Mouse (Mus musculus) Muller cell, postnatal 12 days (primary cell): ENCODE results near the gene Ccdc150.

Source experiments
- DNase-seq: peaks from one replicate; pipeline ENCODE4 v3.0.0-alpha.2; 2015; ENCODE audit errors: inconsistent ontology term

Gene Ccdc150

DNA sequence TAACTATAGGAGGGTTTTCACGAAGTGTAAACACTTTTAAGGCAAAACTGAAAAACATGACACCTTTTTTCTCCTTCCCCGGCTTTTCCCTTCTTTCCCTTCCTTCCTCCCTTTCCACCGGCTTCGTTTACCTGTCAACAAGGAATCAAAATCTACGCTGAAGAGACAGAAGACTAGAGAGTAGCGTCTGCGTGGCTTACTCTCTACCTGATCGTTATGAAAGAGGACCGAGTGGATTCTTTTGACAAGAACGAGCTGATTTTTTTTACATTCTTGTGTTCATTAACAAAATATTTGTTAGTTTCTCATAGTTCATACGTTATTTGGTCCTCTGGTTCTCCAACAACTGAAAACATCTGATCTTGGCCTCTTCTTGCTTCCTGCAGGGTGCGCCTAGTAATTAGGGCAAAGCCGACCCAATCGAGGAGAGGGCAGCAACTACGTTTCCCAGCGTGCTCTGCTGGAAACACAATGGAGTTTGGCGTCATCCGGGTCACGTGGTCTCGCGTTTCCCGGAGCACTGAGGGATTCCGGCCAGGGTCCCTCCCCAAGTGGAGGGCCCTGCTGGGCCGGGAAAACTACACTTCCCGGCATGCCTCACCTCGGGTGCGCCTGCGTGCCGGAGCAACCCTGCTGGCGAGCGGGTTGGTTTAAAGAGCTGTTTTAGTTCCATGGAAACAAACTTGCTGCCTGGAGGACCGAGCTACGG is at the start of gene Ccdc150:
TSS of gene Ccdc150 (plus strand) at position 526 of the 709 bp plus-strand sequence.
- DNase-seq, result peak; percentile 96

DNA sequence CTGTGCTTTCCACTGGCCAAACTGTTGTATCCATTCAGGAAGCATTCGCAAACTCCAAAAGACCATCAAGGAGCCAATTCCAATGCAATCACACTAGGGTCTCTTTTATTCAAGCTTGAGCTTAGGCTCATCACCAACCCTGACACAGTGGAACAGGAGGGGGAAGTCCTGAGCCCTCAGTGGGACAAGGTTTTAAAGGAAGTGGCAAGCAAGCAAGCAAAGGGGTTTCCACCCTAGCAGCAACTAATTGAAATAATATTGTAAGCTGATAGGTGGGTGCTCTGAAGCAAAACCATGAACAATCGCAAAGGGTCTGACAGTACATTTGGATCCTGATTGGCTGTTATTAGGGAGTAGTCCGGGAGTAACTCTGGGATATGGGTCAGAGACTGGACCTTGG is 30.2 kb upstream of the Ccdc150 start:
- no peak for DNase-seq

DNA sequence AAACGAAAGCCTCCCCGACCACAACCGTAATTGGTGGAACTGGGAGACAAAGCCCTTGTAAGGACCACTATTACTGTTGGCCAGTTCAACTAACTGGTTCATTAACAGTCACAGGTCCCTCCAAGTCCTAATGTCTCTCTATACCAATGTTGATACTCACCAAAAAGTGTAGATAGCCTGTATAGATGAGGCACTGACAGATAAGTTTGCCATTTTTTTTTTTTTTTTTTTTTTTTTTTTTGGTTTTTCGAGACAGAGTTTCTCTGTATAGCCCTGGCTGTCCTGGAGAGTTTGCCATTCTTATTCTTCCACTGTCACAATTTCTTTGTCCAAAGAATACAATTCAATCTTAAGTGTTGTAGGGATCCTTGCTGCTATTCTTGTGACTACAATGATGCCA is 7.8 kb upstream of the Ccdc150 start:
- DNase-seq, result no peak

DNA sequence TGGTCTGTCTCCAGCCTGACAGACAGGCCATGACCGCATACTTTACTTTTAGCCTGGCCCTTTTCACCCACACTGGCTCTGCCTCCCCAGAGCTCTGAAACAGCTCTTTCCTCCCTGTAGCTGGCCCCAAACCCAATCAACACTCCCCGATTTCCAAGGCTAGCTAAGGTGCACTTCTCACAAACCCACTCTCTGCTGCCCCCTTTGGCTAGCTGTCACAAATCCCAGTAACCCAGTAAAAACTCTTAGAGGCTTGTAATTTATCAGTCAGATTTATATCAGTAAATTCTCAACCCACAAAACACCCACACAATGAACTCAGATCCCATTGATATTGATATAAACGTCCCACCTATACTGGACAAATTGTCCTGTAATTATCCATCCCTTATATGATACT is 25.1 kb downstream of the Ccdc150 start:
- DNase-seq, result no peak

DNA sequence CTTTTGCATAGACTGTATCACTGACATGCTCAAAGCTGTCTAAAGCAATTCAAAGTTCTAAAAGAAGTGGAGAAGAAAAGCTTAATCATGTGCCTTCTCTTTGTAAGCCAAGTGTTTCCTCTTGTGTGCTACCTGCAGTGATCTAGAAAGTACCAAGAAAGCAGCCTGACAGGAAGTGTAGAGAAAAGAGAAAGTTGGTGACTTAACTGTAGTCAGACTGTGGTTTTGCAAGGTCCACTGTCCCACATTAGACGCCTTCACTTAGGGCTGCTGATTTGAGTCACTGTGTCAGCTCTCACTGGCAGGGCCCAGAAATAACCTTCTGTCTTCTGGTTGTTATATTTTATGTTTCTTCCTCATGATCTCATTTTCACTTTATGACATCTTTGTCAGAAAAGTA is 29.1 kb downstream of the Ccdc150 start:
- DNase-seq, result no peak

DNA sequence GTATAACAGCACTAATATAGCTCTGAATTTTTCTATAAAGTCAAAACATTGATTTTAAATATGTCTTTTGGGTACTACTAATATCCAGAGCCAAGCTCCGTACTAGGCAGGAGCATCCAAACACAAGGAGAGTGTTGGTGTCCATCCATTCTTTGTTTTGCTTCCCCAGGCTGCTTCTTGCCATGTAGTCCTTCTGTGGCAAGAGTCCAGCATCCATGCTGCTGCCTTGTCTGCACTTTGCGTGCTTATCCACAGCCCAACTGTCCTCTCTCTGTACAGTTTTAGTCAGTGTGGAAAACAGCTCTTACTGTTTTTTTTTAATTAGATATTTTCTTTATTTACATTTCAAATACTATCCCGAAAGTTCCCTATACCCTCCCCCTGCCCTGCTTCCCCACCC is 30.2 kb downstream of the Ccdc150 start:
- DNase-seq, result no peak

DNA sequence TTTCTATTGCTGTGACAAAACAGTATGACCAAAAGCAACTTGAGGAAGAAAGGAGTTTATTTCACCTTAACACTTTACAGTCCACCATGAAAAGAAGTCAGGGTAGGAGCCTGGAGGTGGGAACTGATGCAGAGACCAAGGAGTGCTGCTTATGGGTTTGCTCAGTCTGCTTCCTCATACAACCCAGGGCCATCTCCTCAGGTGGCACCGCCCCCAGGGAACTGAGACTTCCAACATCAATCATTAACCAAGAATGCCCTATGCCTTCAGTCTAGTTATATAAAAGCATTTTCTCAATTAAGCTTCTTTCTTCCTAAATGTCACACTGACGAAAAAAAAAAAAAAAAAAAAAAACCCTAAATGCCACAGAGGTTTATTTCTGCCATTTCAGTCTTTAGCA is 55.9 kb downstream of the Ccdc150 start:
- DNase-seq, result no peak

DNA sequence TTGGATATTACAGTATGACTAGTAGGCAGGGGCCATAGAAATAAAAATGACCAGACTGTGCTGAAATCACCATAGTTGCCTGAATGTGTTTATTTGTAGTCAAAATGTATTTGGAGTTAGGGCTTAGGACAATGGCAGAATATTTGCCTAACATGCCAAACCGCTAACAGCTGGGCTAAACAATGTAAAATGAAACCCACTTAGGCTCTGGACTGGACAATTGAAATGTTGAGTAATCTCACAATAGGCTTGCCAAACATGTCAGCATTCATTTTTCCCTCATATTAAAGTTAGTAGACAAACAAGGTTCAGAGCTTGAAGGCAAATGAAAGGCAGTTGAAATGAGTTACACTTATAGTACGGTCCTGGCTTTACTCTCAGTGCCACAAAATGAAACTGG is 76.2 kb downstream of the Ccdc150 start:
- DNase-seq, result peak; percentile 17

DNA sequence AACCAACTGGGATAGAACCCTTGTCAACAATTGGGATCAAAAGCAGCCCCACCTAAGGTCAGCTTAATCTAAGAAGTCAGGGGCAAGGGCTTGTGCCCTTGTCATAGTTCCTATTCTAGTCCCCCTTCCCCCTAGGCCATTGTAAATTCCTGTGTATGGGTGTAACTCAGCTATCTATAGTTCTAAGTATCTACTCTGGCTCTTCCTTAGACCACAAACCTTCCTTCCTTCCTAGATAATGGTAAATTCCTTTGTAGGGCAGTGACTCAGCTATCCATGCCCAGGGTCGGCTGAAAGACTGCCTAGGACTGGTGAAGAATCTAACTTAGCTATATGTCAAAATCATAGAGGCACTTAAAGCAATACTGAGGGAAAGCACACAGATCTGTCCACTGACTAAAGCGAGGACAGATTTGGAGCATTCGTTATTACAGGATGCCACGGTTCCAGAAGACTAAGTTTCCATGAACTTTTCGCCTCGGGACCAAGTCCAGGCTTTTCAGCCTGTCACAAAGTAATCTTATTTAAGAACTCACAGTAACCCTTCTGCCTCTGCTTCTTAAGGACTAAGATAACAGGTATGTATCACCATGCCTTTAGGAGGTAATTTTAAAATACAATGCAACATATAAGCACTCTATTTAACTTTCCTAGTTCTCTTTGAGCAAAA is 77.5 kb downstream of the Ccdc150 start:
- no peak for DNase-seq

DNA sequence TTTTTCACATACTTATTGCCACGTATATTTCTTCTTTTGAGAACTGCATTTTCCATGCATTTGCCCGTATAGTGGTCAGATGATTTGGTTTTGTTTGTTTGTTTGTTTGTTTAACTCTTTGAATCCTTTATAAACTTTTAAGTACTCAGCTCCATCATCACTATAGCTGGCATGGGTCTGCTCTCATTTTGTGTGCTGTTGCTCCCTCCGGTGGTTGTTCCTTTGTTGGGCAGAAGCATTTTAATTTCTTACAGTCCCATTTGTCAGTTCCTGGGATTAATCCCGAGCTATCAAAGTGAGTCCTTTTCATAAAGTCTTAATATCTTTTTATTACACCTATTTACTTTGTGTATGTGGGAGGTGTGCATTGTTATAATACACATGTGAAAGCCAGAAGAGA is 82.5 kb downstream of the Ccdc150 start:
- DNase-seq, result peak; percentile 17

DNA sequence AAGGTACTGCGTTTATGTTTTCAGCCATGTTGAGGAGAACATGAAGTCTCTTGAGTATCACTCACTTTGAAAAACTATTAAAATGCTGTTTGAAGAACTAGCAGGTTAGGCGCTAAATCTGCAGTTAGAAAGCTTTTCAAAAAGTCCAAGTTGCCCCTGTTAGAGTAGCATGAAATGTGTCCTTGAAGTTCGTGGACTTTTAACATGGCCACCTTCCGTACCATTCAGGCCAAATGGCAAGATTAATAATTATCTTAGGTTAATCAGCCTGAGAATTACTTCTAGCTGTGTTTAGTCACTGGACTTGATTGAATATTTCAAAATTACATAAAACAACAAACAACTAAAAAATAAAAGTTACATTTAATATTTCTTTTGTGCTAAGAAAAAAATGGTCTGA is 104.3 kb downstream of the Ccdc150 start:
- DNase-seq, result no peak

DNA sequence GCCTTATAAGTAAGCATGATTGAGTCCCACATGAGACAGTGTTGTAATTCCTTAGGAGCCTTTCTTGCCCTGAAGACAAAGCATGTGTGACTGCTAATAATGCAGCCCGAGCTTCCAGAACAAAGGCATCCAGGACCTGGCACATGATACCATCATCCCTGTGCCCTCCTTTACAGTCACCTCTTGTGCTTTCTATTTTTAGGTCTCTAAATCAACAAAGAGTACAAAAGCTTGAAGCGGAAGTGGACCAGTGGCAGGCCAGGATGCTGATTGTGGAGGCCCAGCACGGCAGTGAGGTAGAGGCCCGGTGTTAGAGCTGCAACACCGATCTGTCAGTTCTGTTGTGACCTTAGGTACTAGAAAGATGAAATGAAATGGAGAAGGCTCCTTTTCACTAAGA is 105.0 kb downstream of the Ccdc150 start:
- no peak for DNase-seq

DNA sequence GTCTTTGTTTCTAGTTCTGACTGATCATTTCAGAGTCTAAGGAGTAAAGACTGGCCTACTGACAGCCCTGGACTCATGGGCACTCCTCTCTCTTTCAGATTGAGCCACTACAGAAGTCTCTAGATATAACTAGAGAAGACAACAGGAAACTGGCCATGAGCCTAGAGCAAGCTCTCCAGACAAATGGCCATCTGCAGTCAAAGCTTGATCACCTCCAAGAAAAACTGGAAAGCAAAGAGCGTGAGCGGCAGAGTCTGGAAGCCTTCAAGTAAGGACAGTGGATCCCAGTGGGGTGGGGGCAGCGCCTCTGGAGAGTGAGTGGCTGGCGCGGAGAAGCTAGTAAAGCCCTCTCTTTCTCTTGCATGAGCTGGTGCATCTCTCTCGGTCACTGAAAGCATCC is 106.1 kb downstream of the Ccdc150 start:
- DNase-seq, result no peak

DNA sequence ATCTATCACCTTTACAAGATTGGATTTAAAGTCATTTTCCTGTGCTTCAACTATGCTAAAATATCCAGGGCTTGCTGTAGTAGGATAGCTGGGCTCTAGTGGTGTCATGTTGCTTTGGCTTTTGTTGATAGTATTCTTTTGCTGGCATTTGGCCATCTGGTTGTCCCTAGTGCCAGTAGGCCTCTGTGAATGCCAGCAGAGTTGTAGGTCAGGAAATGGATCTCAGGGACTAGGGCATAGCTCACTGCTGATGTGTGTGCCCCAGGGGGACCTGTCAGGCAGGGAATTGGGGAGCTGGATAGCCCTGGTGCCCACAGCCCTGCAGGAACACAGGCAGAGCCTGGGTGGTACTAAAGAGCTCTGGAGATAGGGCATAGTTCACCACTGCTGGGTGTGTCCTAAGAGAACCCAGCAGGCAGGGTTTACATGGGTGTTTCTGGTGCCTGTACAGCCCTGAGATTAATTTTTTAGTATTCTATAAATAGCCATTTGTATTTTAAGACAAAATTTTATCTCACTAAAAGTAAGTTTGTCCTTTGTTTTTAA is 127.1 kb downstream of the Ccdc150 start:
- DNase-seq, result no peak

DNA sequence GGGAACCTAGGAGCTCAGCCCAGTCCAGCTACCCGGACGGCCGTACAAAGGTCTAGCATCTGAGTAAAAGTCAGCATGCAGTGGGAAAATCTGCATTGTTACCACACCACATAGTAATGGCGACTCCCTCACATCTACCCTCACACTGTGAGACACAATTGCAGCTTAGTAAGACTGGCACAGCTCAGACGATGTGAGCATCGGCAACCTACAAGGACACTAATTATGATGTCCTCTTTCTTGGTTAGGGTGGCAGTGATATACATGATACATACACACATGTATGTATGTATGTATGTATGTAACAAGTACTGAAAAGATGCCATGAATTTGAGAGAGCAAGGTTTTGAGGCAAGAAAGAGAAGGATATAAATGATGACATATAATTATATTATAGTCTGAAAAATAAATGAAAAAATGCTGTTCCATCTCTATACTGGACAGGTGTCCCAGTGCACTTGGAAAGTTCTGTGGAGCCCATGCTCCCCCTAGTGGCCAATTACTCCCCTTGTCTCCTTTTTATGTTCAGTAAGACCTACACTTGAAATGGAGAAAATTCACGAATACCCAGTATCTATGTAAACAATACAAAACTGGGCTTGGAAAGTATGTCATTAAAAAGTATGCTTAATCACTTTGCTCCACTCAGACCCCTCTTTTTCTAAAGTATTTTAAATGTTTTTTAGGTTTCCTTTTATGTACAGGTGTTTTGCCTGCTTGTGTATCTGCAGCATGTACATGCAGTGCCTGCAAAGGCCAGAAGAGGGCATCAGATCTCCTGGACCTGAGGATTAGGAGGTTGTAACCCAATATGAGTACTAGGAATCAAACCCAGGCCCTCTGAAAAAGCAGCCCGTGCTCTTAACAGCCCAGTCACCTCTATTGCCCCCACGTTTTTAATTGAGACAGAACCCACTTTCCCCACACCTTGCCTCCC is 130.8 kb downstream of the Ccdc150 start:
- peak; percentile 25 for DNase-seq

DNA sequence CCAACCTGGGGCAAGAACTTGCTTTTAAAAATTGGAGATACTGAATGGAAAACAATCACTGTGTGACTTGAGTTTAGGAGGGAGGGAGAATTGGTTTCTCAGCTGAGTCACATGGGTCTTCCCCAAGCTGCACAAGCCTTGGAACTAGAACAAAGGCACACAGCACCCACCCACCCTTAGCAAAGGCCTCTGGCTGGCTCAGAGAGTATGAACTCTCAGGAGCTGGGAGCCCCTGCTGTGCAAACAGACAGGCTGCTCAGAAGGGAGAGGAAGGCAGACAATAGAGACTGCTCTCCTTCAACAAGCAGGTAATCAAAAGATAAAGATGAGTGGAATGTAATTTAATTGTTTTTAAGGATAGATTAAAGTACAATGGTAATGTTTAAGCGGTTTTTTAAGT is 133.7 kb downstream of the Ccdc150 start:
- DNase-seq, result no peak

DNA sequence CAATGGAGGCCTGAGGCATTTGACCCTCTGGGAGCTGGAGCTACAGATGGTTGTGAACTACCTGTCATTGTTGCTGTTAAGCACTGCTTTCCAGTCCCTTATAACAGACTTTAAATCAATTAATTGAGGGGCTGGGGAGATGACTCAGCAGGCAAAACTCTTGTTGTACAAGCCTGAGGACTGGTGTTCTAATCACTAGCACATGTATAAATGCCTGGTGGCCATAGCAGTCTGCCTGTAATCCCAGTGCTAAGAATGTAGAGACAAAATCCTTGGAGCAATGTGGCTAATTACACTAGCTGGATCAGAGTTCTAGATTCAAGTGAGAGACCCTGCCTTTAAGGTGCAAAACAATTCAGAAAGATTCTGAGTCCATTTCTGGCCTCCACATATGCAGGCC is 152.3 kb downstream of the Ccdc150 start:
- DNase-seq, result no peak
